Mouse (Mus musculus) c-Kit-negative CD71-positive TER-119-positive erythroid progenitor cells, embryonic 14.5 days (primary cell): ENCODE data around the gene Myl3.

Experiments
- DNase-seq: peaks from one replicate; pipeline ENCODE4 v3.0.0-alpha.2; 2013; ENCODE audit warnings: low read depth, low spot score

The Myl3 gene

GRCm38 (mm10) chr9:110731859-110732258 is 9.8 kb upstream of the Myl3 start:
- no peak for DNase-seq

- DNase-seq = no peak
Observed at GRCm38 (mm10) chr9:110732623-110733022, 9.0 kb upstream of the Myl3 start.

- no peak for DNase-seq
Observed at GRCm38 (mm10) chr9:110733102-110733501, 8.6 kb upstream of the Myl3 start.

- no peak for DNase-seq
Observed at GRCm38 (mm10) chr9:110734154-110734553, 7.5 kb upstream of the Myl3 start.

GRCm38 (mm10) chr9:110736362-110736761 is 5.3 kb upstream of the Myl3 start:
- DNase-seq = no peak

GRCm38 (mm10) chr9:110738054-110738453 is 3.6 kb upstream of the Myl3 start:
- DNase-seq = no peak

GRCm38 (mm10) chr9:110739961-110740360 is 1.7 kb upstream of the Myl3 start:
- DNase-seq = no peak

- DNase-seq = no peak
Observed at GRCm38 (mm10) chr9:110742295-110742950, 762 bp downstream of the Myl3 start.

GRCm38 (mm10) chr9:110742951-110743455 is 1.3 kb downstream of the Myl3 start:
- DNase-seq = no peak

- no peak for DNase-seq
Observed at GRCm38 (mm10) chr9:110743456-110744323, 2.0 kb downstream of the Myl3 start.

- DNase-seq = no peak
Observed at GRCm38 (mm10) chr9:110745752-110746151, 4.1 kb downstream of the Myl3 start.

- DNase-seq = no peak
Observed at GRCm38 (mm10) chr9:110746238-110746637, 4.6 kb downstream of the Myl3 start.

GRCm38 (mm10) chr9:110746961-110747360 is 5.3 kb downstream of the Myl3 start, which contains the start of gene Pth1r:
TSS of gene Pth1r (minus strand) at chr9:110747145.
- DNase-seq = no peak

- no peak for DNase-seq
Observed at GRCm38 (mm10) chr9:110748451-110748850, 6.8 kb downstream of the Myl3 start.

- no peak for DNase-seq
Observed at GRCm38 (mm10) chr9:110750404-110751187, 8.9 kb downstream of the Myl3 start.

GRCm38 (mm10) chr9:110751412-110751811 is 9.8 kb downstream of the Myl3 start:
- no peak for DNase-seq

- DNase-seq = no peak
Observed at GRCm38 (mm10) chr9:110752917-110753435, 11.3 kb downstream of the Myl3 start.

- no peak for DNase-seq
Observed at GRCm38 (mm10) chr9:110753773-110754172, 12.1 kb downstream of the Myl3 start.

- no peak for DNase-seq
Observed at GRCm38 (mm10) chr9:110757816-110758215, 16.2 kb downstream of the Myl3 start.

GRCm38 (mm10) chr9:110758605-110759004 is 16.9 kb downstream of the Myl3 start:
- no peak for DNase-seq

- DNase-seq = no peak
Observed at GRCm38 (mm10) chr9:110759265-110759664, 17.6 kb downstream of the Myl3 start.

GRCm38 (mm10) chr9:110760886-110761285 is 19.2 kb downstream of the Myl3 start:
- DNase-seq = no peak
